Mouse (Mus musculus) intestine, postnatal 0 days (tissue): ENCODE results near the gene Entpd5. TPM values are rescaled to one million over a fixed set of nuclear protein-coding genes. Genes with fewer than 3 reads are reported as not detected.

Experiments
- ATAC-seq: fragments of 200-750 bp; cut with Nextera tagmentation; 2 replicates; pipeline ENCODE4 v1.8.0; 2017; ENCODE audit warnings: mild to moderate bottlenecking, moderate TSS enrichment, moderate library complexity
- H3K27ac ChIP-seq: fragments of 300-500 bp; sonication (generic); 2 replicates; pipeline ENCODE4 v1.5.1; 2014; ENCODE audit warnings: mild to moderate bottlenecking, low read depth, low read length, moderate library complexity
- H3K27me3 ChIP-seq: fragments of 300-500 bp; sonication (generic); replicated peaks from 2 replicates; pipeline ENCODE4 v1.6.1; 2014; ENCODE audit warnings: low read length, mixed read lengths; ENCODE audit not compliant: control insufficient read depth, insufficient read depth
- H3K36me3 ChIP-seq: fragments of 300-500 bp; sonication (generic); 2 replicates; pipeline ENCODE4 v1.6.1; 2014; ENCODE audit warnings: mild to moderate bottlenecking, moderate library complexity; ENCODE audit not compliant: control insufficient read depth, insufficient read depth
- H3K4me1 ChIP-seq: fragments of 300-500 bp; sonication (generic); replicated peaks from 2 replicates; pipeline ENCODE4 v1.6.1; 2014; ENCODE audit warnings: antibody characterized with exemption, low read length, mixed read lengths; ENCODE audit not compliant: control insufficient read depth, insufficient read depth
- H3K4me2 ChIP-seq: fragments of 300-500 bp; sonication (generic); replicated peaks from 2 replicates; pipeline ENCODE4 v1.6.1; 2014; ENCODE audit warnings: low read depth, mild to moderate bottlenecking, moderate library complexity
- H3K4me3 ChIP-seq: fragments of 300-500 bp; sonication (generic); 2 replicates; pipeline ENCODE4 v1.5.1; 2014; ENCODE audit warnings: low read depth, low read length
- H3K9ac ChIP-seq: fragments of 300-500 bp; sonication (generic); 2 replicates; pipeline ENCODE4 v1.6.1; 2014; ENCODE audit warnings: mild to moderate bottlenecking, low read depth, low read length
- H3K9me3 ChIP-seq: fragments of 300-500 bp; sonication (generic); 2 replicates; pipeline ENCODE4 v1.6.1; 2016; ENCODE audit warnings: mixed run types; ENCODE audit not compliant: control insufficient read depth
- CTCF ChIP-seq: sonication (generic); IDR thresholded peaks from 2 replicates; pipeline ENCODE4 v1.5.1; 2016; ENCODE audit warnings: low read depth, mild to moderate bottlenecking, control low read depth, antibody characterized with exemption, moderate library complexity
- WGBS: fragments of 180-500 bp; shearing (Covaris S2); extraction: QIAGEN DNeasy Blood & Tissue Kit; methylation state at CpG from one replicate; pipeline ENCODE4 v1.1.7; 2014; 5-methylcytosine and 5-hydroxymethylcytosine counted together
- polyA plus RNA-seq: library from polyadenylated mRNA; unstranded; fragments of >200 nt; fragmentation: Nextera tagmentation; extraction: Ambion mirVana; gene quantifications from 2 replicates; pipeline ENCODE4 v1.2.1, GENCODE M21; 2015

Entpd5 gene
- polyA plus RNA-seq, 1 experiment from 2014 or later, result 54.4 TPM

DNA sequence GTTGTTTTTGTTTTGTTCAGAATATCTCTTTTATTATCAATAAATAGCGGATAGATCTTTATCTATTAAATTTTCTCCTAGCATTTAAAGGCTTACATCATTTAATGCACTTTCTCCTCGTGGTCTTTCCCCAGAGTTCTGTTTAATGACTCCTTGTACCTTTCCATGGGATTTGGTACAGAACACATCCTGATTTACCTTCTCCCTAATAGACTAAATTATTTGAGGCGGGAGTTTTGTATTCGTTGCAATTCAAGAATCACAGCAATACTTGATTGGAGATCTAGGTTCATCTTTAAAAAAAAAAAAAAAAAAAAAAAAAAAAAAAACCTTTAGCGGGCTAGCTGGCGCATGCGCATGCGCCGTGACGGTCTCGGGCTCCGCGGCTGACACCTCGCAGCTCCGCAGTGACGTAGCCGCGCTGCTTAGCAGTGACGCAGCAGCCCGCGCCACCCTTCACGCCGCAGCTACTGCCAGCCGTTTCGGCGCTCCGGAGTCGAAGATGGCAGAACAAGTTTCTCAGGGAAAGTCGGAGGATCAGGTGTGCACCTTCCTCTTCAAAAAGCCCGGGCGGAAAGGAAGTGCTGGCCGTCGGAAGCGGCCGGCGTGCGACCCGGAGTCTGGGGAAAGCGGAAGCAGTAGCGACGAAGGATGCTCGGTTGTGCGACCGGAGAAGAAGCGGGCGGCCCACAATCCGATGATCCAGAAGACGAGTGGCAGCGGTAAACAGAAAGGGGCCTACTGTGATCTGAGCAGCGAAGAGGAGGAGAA, 8.2 kb upstream of the Entpd5 start, which contains the start of gene Rnf113a2:
Gene Rnf113a2, plus strand, starts transcription at position 363 of the 771 bp plus-strand sequence.
- H3K27ac ChIP-seq, result peak within 1 kb of the TSS; percentile 46; the same call in 1 of the 2 replicates
- peak; percentile 89 for ATAC-seq
- H3K9ac ChIP-seq, result peak within 1 kb of the TSS; percentile 62
- peak within 1 kb of the TSS; percentile 58 for H3K4me3 ChIP-seq
- no peaks in the 10 kb centered on the region for H3K27me3 ChIP-seq
- H3K9me3 ChIP-seq, result no peaks in the 10 kb centered on the region
- no peaks in the 10 kb centered on the region for H3K36me3 ChIP-seq
- no peak for TF ChIP-seq CTCF
- WGBS, result 4% methylated on average over 50 of the region's 50 CpGs
- peak within 1 kb of the TSS; percentile 70 for H3K4me2 ChIP-seq
- H3K4me1 ChIP-seq, result no peaks in the 10 kb centered on the region

DNA sequence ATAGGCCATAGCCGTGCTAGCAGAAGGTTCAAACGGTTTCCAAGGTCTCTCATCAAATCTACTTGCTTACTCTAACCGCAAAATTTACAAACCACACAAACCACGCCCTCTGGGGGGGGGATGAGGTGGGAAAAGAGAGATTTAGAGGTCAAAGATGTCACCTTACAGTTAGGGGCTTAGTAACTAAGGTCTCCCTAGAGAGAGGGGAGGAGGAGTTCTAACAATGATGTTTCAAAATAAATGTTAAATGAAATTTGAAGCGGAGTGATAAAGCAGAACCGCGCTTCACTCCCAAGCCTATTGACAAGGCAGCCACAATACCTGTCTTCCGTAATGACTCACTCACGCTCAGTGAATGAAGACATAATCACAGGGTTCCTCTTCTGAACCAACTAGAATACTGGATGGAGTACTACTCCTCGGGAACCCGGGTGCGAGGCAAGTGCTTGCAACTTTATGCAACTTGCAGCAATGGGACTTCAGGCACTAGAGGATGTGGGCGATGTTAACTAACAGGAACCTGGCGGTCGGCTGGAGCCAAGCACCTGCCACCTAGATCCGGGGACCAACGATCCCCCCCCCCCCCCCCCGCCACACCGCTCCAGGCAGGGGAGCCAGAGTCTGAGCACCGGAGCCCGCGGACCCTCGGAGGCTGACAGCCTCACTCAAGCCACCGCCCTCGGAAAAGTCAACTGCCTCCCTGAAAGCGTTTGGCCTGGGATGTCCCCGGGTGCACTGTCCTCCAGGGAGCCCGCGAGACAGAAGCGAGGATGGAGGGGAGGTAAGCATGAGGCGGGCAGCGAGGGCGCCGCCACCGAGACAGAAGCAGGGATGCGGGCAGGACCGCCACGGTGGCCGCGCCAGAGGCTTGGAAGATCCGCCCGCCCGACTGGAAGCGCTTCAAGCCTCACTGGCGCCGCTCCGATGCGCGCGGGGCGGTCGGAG, 683 bp downstream of the Entpd5 start:
- Histone ChIP-seq H3K27me3 (no peaks in the 10 kb centered on the region), H3K4me1 (no peaks in the 10 kb centered on the region), H3K4me3 (peak overlapping the region; percentile 79), H3K9me3 (no peaks in the 10 kb centered on the region), H3K9ac (peak overlapping the region; percentile 75), H3K4me2 (peak overlapping the region; percentile 95), H3K36me3 (no peaks in the 10 kb centered on the region), H3K27ac (peak overlapping the region; percentile 85)
- no peak; the same call in 1 of the 2 replicates for TF ChIP-seq CTCF
- WGBS, result under 1% methylated on average over 52 of the region's 52 CpGs
- peak; percentile 46 for ATAC-seq

DNA sequence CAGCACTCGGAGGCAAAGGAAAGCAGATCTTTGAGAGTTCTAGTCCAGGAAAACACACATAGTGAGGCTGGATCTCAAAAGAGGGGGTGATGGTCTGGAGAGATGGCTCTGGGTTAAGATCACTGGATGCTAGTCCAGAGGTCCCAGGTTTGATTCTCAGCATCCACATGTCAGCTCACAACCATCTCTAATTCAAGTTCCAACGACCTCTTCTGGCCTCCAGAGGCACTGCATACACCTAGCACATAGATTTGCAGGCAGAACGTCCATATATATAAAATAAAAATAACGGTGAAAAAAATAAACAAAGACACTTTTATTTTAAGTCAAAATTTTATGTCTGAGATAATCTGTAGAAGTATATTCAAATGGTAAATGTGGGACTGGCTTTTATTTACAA, 1.6 kb downstream of the Entpd5 start:
- ATAC-seq, result no peak
- H3K4me2 ChIP-seq, result no peak overlapping the region; the same call in 1 of the 2 replicates
- no peaks in the 10 kb centered on the region for H3K4me1 ChIP-seq
- no peak overlapping the region for H3K27ac ChIP-seq
- no peak overlapping the region for H3K4me3 ChIP-seq
- H3K36me3 ChIP-seq, result no peaks in the 10 kb centered on the region
- 61% methylated on average over 4 of the region's 4 CpGs for WGBS
- no peaks in the 10 kb centered on the region for H3K27me3 ChIP-seq
- peak; percentile 39 for TF ChIP-seq CTCF
- H3K9ac ChIP-seq, result no peak overlapping the region
- no peaks in the 10 kb centered on the region for H3K9me3 ChIP-seq

DNA sequence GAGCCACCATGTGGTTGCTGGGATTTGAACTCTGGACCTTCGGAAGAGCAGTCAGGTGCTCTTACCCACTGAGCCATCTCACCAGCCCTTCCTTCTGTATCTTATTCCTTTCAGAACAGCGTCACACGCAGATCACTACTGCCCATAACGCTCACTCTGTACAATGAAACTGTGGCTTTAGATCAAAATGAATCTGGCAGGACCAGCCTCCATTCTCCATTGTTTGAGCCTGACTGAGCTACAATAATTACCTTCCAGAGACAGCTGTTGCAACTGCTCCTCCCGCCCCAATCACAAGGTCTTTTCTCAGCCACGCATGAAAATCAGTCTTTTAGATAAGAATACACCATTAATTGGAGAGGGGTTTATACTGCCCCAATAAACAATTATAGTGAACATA, 4.3 kb downstream of the Entpd5 start:
- Histone ChIP-seq H3K36me3 (no peaks in the 10 kb centered on the region), H3K4me2 (no peak overlapping the region), H3K9ac (no peak overlapping the region), H3K4me3 (no peak overlapping the region), H3K4me1 (no peaks in the 10 kb centered on the region), H3K9me3 (no peaks in the 10 kb centered on the region), H3K27me3 (no peaks in the 10 kb centered on the region), H3K27ac (no peak overlapping the region)
- TF ChIP-seq CTCF, result no peak
- WGBS, result 62% methylated on average over 6 of the region's 6 CpGs
- no peak for ATAC-seq

DNA sequence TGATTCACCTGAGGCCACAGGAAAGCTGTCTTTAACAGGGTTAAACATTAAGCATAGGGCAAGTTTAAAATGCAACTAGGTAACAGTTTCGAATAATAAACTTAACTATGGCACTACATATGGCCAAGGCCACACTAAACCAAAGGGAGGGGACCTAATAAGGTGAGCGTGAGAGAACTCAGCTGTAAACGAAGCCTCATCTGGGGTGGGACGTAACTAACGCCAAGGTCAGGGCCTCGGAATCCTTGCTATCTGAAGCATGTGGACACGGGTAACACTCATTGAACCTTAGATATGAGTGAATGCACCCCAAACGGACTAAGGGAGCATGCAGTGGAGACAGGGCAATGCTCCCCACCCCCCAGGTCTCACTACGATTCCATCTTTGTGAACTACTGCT, 5.9 kb downstream of the Entpd5 start:
- no peak for TF ChIP-seq CTCF
- no peak overlapping the region for H3K9ac ChIP-seq
- 39% methylated on average over 9 of the region's 9 CpGs for WGBS
- H3K4me2 ChIP-seq, result peak overlapping the region; percentile 35
- H3K4me1 ChIP-seq, result no peaks in the 10 kb centered on the region
- no peaks in the 10 kb centered on the region for H3K27me3 ChIP-seq
- no peak overlapping the region for H3K4me3 ChIP-seq
- no peaks in the 10 kb centered on the region for H3K9me3 ChIP-seq
- H3K27ac ChIP-seq, result peak overlapping the region; percentile 42
- H3K36me3 ChIP-seq, result no peaks in the 10 kb centered on the region
- ATAC-seq, result peak; percentile 20; the same call in 1 of the 2 replicates

DNA sequence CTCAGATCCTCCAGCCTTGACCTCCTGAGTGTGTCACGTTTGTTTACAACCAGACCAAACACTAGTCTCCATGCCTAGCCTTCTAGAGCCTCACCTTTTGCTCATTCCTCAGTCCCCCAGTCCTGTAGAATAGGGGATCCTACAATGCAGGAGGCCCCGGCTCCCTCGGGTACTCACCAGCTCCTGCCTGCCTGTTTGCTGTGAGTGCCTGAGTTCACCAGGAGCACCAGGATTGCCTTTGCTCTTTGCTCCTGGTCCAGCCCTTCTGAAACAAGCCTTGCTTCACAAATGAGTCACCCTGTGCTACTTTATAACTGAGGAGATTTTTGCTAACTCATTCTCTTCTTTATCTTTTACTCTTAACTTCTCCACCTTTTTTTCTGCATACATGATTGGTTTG, 8.2 kb downstream of the Entpd5 start:
- ATAC-seq, result peak; percentile 85
- no peaks in the 10 kb centered on the region for H3K27me3 ChIP-seq
- peaks cover 9% of the 10 kb centered on the region; the same call in 1 of the 2 replicates for H3K36me3 ChIP-seq
- H3K9ac ChIP-seq, result 0 out of 2 replicates have a peak overlapping the region, but pooled peaks have one; percentile 0
- peak overlapping the region; percentile 21 for H3K4me3 ChIP-seq
- H3K27ac ChIP-seq, result peak overlapping the region; percentile 87
- WGBS, result 15% methylated on average over 3 of the region's 3 CpGs
- TF ChIP-seq CTCF, result no peak
- H3K4me2 ChIP-seq, result peak overlapping the region; percentile 53
- H3K4me1 ChIP-seq, result no peaks in the 10 kb centered on the region
- H3K9me3 ChIP-seq, result no peaks in the 10 kb centered on the region
